Mouse (Mus musculus): ENCODE measurements around the gene Usp17lb.

DNA sequence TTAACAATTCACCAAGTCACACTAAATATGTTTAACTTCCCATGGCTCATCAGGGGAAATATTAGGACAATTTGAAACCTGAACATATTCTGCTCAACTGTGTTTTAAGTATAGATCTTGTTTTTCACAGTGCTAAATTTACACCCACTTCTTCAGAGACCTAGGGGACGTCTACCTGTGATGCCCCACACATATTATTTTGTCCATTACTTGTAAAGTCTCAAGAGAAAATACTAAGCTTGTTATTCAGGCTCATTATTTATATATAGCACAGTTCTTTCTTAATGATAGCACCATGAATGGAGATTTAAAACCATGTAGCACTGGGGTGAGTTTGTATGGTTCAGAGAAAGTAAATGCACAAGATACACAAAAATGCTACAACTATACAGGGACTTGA is 35.3 kb upstream of the Usp17lb start, which contains the start of gene Olfr665:
- TF ChIP-seq CTCF (IDR thresholded peaks at IDR 0.05; ENCODE audit: low read depth, low read length): no peak
- no peak for TF ChIP-seq GATA1 (IDR thresholded peaks at IDR 0.05; ENCODE audit: borderline replicate concordance, low read length)
- no peak for TF ChIP-seq TAL1 (conservative IDR thresholded peaks at IDR 0.05; ENCODE audit: low read depth, low read length)
- TF ChIP-seq POLR2AphosphoS5 (IDR thresholded peaks at IDR 0.05; ENCODE audit: insufficient replicate concordance, low read depth, low read length): no peak
